ENCODE assay signal across 18 mouse cellular contexts in the genomic region with DNA sequence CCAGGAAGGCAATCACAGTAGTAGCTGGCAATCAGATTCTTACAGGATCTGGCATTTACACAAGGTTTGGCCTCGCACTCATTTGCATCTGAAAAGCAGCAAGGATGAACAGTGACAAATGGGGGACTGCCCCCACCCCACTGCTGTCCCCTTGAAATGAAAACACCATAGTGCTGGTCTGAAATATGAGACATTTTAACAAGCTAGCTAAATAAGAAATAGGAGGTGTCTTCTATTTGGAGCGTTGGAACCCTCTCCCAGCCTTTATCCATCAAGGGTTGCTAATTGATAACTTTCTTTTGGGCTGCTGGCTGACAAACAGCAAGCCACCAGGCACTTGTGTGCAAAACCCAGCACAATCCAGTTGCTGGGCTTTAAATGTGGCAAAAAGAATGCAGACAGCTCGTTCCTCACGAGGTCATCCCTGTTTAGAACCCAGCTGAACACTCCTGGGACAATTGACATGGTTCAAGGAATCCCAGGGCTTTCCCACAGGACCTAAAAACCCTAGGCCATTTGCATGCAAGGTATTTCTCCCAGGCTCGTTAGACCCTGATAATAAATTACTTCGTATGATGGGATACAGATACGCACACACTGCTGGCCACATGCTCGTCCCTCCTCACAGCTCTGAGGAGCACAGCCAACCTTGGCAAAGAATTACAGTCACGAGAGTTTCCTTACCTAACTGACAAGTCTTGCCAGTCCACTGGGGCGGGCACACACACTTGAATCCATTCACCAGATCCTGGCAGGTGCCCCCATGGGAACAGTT. TPM values are rescaled to one million over a fixed set of nuclear protein-coding genes. Genes with fewer than 3 reads are reported as not detected.
A peak's percentile ranks its signal among the peaks of the same experiment; 100 is the strongest.
DNase-seq lines count a peak whose midpoint lies in the region; ATAC-seq lines count a peak whose summit lies in the region.
"Had no signal": no experiment of that assay in that cellular context is flagged by ENCODE, and none has a peak within 500 bp of the region (broad histone marks: within the 10 kb centered on the region; RNA-seq: fewer than 3 reads in every experiment).

No protein-coding gene starts in this region.

- no peak for DNase-seq in midbrain, embryonic 11.5 days (ENCODE audit: low spot score, missing footprints)
- DNase-seq in adipocyte (ENCODE audit: low spot score) = no peak
- DNase-seq in kidney, postnatal 14 days = no peak
- no peak for DNase-seq in left cerebral cortex, postnatal 14 days (ENCODE audit: low spot score in 2 of 2)
- DNase-seq: B cell, adult 2 months; cerebellum, postnatal 14 days; liver, embryonic 13.5 days; thymus, postnatal 36 days had no signal

- H3K27me3 ChIP-seq in midbrain, embryonic 11.5 days (ENCODE audit: control insufficient read depth, insufficient read depth, low read length) = no peaks in the 10 kb centered on the region
- H3K27me3 ChIP-seq in midbrain, embryonic 15.5 days (replicated peaks) = no peaks in the 10 kb centered on the region
- H3K27me3 ChIP-seq in forebrain, embryonic 16.5 days (replicated peaks; ENCODE audit: control insufficient read depth, insufficient read depth, low read length) = no peaks in the 10 kb centered on the region
- no peaks in the 10 kb centered on the region for H3K27me3 ChIP-seq in hindbrain, embryonic 16.5 days (replicated peaks; ENCODE audit: control insufficient read depth, insufficient read depth, low read length)
- H3K27me3 ChIP-seq in neural tube, embryonic 14.5 days (ENCODE audit: control insufficient read depth, insufficient read depth, low read length) = no peaks in the 10 kb centered on the region
- H3K27me3 ChIP-seq: heart, embryonic 12.5 days; intestine, embryonic 15.5 days; liver, embryonic 13.5 days; lung, embryonic 15.5 days had no signal

- H3K4me2 ChIP-seq in midbrain, embryonic 11.5 days = 0 out of 2 replicates have a peak overlapping the region, but pooled peaks have one; percentile 9
- H3K4me2 ChIP-seq in midbrain, embryonic 15.5 days = no peak overlapping the region
- no peak overlapping the region for H3K4me2 ChIP-seq in forebrain, embryonic 16.5 days (ENCODE audit: low read length)
- H3K4me2 ChIP-seq in hindbrain, embryonic 16.5 days (ENCODE audit: low read length) = no peak overlapping the region
- no peak overlapping the region for H3K4me2 ChIP-seq in neural tube, embryonic 14.5 days (ENCODE audit: low read depth, low read length)
- H3K4me2 ChIP-seq: heart, embryonic 12.5 days; intestine, embryonic 15.5 days; liver, embryonic 13.5 days; lung, embryonic 15.5 days had no signal

- H3K9me3 ChIP-seq in midbrain, embryonic 11.5 days (ENCODE audit: control insufficient read depth, low read length) = no peaks in the 10 kb centered on the region
- H3K9me3 ChIP-seq in midbrain, embryonic 15.5 days = no peaks in the 10 kb centered on the region
- H3K9me3 ChIP-seq in forebrain, embryonic 16.5 days (ENCODE audit: control insufficient read depth, low read length) = no peaks in the 10 kb centered on the region
- no peaks in the 10 kb centered on the region for H3K9me3 ChIP-seq in hindbrain, embryonic 16.5 days (ENCODE audit: control insufficient read depth, low read length)
- H3K9me3 ChIP-seq in neural tube, embryonic 14.5 days (ENCODE audit: control insufficient read depth, low read length) = no peaks in the 10 kb centered on the region
- H3K9me3 ChIP-seq: heart, embryonic 12.5 days; intestine, embryonic 15.5 days; liver, embryonic 13.5 days; lung, embryonic 15.5 days had no signal

- intact Hi-C loops in left cerebral cortex, postnatal 14 days (cut with DNase I) = no loop called here

- no peak overlapping the region for H3K9ac ChIP-seq in midbrain, embryonic 11.5 days (ENCODE audit: low read length)
- H3K9ac ChIP-seq in midbrain, embryonic 15.5 days = no peak overlapping the region
- no peak overlapping the region for H3K9ac ChIP-seq in forebrain, embryonic 16.5 days (replicated peaks; ENCODE audit: low read depth, low read length)
- H3K9ac ChIP-seq in hindbrain, embryonic 16.5 days (ENCODE audit: low read depth, low read length) = no peak overlapping the region
- no peak overlapping the region for H3K9ac ChIP-seq in neural tube, embryonic 14.5 days (replicated peaks; ENCODE audit: low read depth, low read length)
- H3K9ac ChIP-seq: heart, embryonic 12.5 days; intestine, embryonic 15.5 days; liver, embryonic 13.5 days; lung, embryonic 15.5 days had no signal

- H3K4me3 ChIP-seq in midbrain, embryonic 11.5 days (ENCODE audit: low read depth, low read length) = no peak overlapping the region
- H3K4me3 ChIP-seq in midbrain, embryonic 15.5 days = no peak overlapping the region
- H3K4me3 ChIP-seq in forebrain, embryonic 16.5 days (replicated peaks; ENCODE audit: low read length) = no peak overlapping the region
- no peak overlapping the region for H3K4me3 ChIP-seq in hindbrain, embryonic 16.5 days (ENCODE audit: low read length)
- no peak overlapping the region for H3K4me3 ChIP-seq in neural tube, embryonic 14.5 days (ENCODE audit: low read depth, low read length)
- H3K4me3 ChIP-seq: heart, embryonic 12.5 days; intestine, embryonic 15.5 days; layer of hippocampus, adult 2 months; left cerebral cortex, adult 2 months; liver, embryonic 13.5 days; lung, embryonic 15.5 days had no signal

- peaks cover 28% of the 10 kb centered on the region for H3K36me3 ChIP-seq in midbrain, embryonic 11.5 days (ENCODE audit: control insufficient read depth, insufficient read depth, low read length)
- no peaks in the 10 kb centered on the region for H3K36me3 ChIP-seq in midbrain, embryonic 15.5 days (replicated peaks)
- no peaks in the 10 kb centered on the region for H3K36me3 ChIP-seq in forebrain, embryonic 16.5 days (ENCODE audit: control insufficient read depth, insufficient read depth)
- H3K36me3 ChIP-seq in hindbrain, embryonic 16.5 days (ENCODE audit: control insufficient read depth, insufficient read depth, low read length) = peaks cover 6% of the 10 kb centered on the region; the same call in 1 of the 2 replicates
- H3K36me3 ChIP-seq in neural tube, embryonic 14.5 days (ENCODE audit: control insufficient read depth, insufficient read depth, low read length) = peaks cover 7% of the 10 kb centered on the region; the same call in 1 of the 2 replicates

- 30% methylated on average over 10 of the region's 10 CpGs for WGBS in midbrain, embryonic 11.5 days
- 19% methylated on average over 10 of the region's 10 CpGs for WGBS in midbrain, embryonic 15.5 days
- WGBS in forebrain, embryonic 16.5 days = 10% methylated on average over 10 of the region's 10 CpGs
- WGBS in hindbrain, embryonic 16.5 days = 18% methylated on average over 10 of the region's 10 CpGs
- 12% methylated on average over 10 of the region's 10 CpGs for WGBS in neural tube, embryonic 14.5 days

- peaks cover 59% of the 10 kb centered on the region for H3K4me1 ChIP-seq in midbrain, embryonic 11.5 days (ENCODE audit: control insufficient read depth, insufficient read depth, low read length)
- peaks cover 10% of the 10 kb centered on the region; the same call in 1 of the 2 replicates for H3K4me1 ChIP-seq in midbrain, embryonic 15.5 days
- peaks cover 13% of the 10 kb centered on the region for H3K4me1 ChIP-seq in forebrain, embryonic 16.5 days (replicated peaks; ENCODE audit: control insufficient read depth, insufficient read depth, low read length)
- peaks cover 9% of the 10 kb centered on the region for H3K4me1 ChIP-seq in hindbrain, embryonic 16.5 days (ENCODE audit: control insufficient read depth, insufficient read depth, low read depth, low read length)
- H3K4me1 ChIP-seq in neural tube, embryonic 14.5 days (ENCODE audit: control insufficient read depth, insufficient read depth, low read length) = peaks cover 4% of the 10 kb centered on the region; the same call in 1 of the 2 replicates
- H3K4me1 ChIP-seq: intestine, embryonic 15.5 days; liver, embryonic 13.5 days; lung, embryonic 15.5 days had no signal

- ATAC-seq in midbrain, embryonic 11.5 days (ENCODE audit: low FRiP score) = peak; percentile 41; the same call in 1 of the 2 replicates
- ATAC-seq in midbrain, embryonic 15.5 days (replicated peaks) = no peak; the same call in 1 of the 2 replicates
- ATAC-seq in forebrain, embryonic 16.5 days = peak; percentile 75
- peak; percentile 67 for ATAC-seq in hindbrain, embryonic 16.5 days
- peak; percentile 79 for ATAC-seq in neural tube, embryonic 14.5 days (ENCODE audit: low read depth)
- ATAC-seq: intestine, embryonic 15.5 days had no signal

- peak overlapping the region; percentile 32 for H3K27ac ChIP-seq in midbrain, embryonic 11.5 days (ENCODE audit: low read depth, low read length)
- no peak overlapping the region for H3K27ac ChIP-seq in midbrain, embryonic 15.5 days
- no peak overlapping the region for H3K27ac ChIP-seq in forebrain, embryonic 16.5 days (ENCODE audit: low read length)
- H3K27ac ChIP-seq in hindbrain, embryonic 16.5 days (ENCODE audit: low read depth, low read length) = no peak overlapping the region
- H3K27ac ChIP-seq in neural tube, embryonic 14.5 days (ENCODE audit: low read depth, low read length) = no peak overlapping the region
- H3K27ac ChIP-seq: intestine, embryonic 15.5 days; layer of hippocampus, adult 2 months; left cerebral cortex, adult 2 months; liver, embryonic 13.5 days; lung, embryonic 15.5 days; macrophage had no signal

RNA-seq across cellular contexts. Expression of a gene that starts 23.7 kb away (rescaled TPM):
- 35.4 TPM in 2 replicates for polyA plus RNA-seq in midbrain, embryonic 11.5 days (2014; fragmentation: Nextera tagmentation; extraction: Ambion mirVana)
- polyA plus RNA-seq in midbrain, embryonic 15.5 days (2015; fragmentation: Nextera tagmentation; extraction: Ambion mirVana) = 11.7 and 12.6 TPM in 2 replicates
- polyA plus RNA-seq in forebrain, embryonic 16.5 days (2015; fragmentation: Nextera tagmentation; extraction: Ambion mirVana) = 8.9 and 12.4 TPM in 2 replicates
- polyA plus RNA-seq in hindbrain, embryonic 16.5 days (2015; fragmentation: Nextera tagmentation; extraction: Ambion mirVana) = 5.1 and 9.2 TPM in 2 replicates
- polyA plus RNA-seq in neural tube, embryonic 14.5 days (2014; fragmentation: Nextera tagmentation; extraction: Ambion mirVana) = 5.4 and 13.3 TPM in 2 replicates
- total RNA-seq in left cerebral cortex, postnatal 14 days (2021) = 1 to 10 TPM; 6.0 to 6.5 TPM
